Mouse (Mus musculus) heart, embryonic 11.5 days (tissue): Measurements from ENCODE around the gene Ptp4a2. TPM values are rescaled to one million over a fixed set of nuclear protein-coding genes. Genes with fewer than 3 reads are reported as not detected.
A peak's percentile ranks its signal among the peaks of the same experiment; 100 is the strongest.
"Not testable (repeated sequence)": the region's sequence is repeated elsewhere in the genome, so short reads cannot be mapped to it uniquely, and the experiment has no call there.

Source experiments
- ATAC-seq: fragments of 200-750 bp; cut with Nextera tagmentation; replicated peaks from 2 replicates; pipeline ENCODE4 v1.8.0; 2017; ENCODE audit warnings: moderate library complexity; ENCODE audit not compliant: insufficient number of reproducible peaks, low FRiP score, low TSS enrichment
- H3K27ac ChIP-seq: fragments of 300-500 bp; sonication (generic); 2 replicates; pipeline ENCODE4 v1.5.1; 2014; ENCODE audit warnings: mild to moderate bottlenecking, low read depth, low read length
- H3K27me3 ChIP-seq: fragments of 300-500 bp; sonication (generic); 2 replicates; pipeline ENCODE4 v1.6.1; 2014; ENCODE audit warnings: mild to moderate bottlenecking, low read length, mixed read lengths; ENCODE audit not compliant: control insufficient read depth, insufficient read depth
- H3K36me3 ChIP-seq: fragments of 300-500 bp; sonication (generic); 2 replicates; pipeline ENCODE4 v1.6.1; 2014; ENCODE audit warnings: mild to moderate bottlenecking, low read length, moderate library complexity, mixed read lengths; ENCODE audit not compliant: control insufficient read depth, insufficient read depth
- H3K4me1 ChIP-seq: fragments of 300-500 bp; sonication (generic); 2 replicates; pipeline ENCODE4 v1.6.1; 2014; ENCODE audit warnings: low read length; ENCODE audit not compliant: control insufficient read depth, insufficient read depth
- H3K4me2 ChIP-seq: fragments of 300-500 bp; sonication (generic); 2 replicates; pipeline ENCODE4 v1.6.1; 2014; ENCODE audit warnings: mild to moderate bottlenecking, moderate library complexity
- H3K4me3 ChIP-seq: fragments of 300-500 bp; sonication (generic); 2 replicates; pipeline ENCODE4 v1.5.1; 2014; ENCODE audit warnings: low read depth, low read length
- H3K9ac ChIP-seq: fragments of 300-500 bp; sonication (generic); 2 replicates; pipeline ENCODE4 v1.6.1; 2014; ENCODE audit warnings: mild to moderate bottlenecking, low read depth, low read length, moderate library complexity
- H3K9me3 ChIP-seq: fragments of 300-500 bp; sonication (generic); replicated peaks from 2 replicates; pipeline ENCODE4 v1.6.1; 2016; ENCODE audit warnings: low read length; ENCODE audit not compliant: control insufficient read depth
- WGBS: fragments of 180-500 bp; shearing (Covaris S2); extraction: QIAGEN DNeasy Blood & Tissue Kit; methylation state at CpG from one replicate; pipeline ENCODE4 v1.1.7; 2014; ENCODE audit not compliant: insufficient replicate concordance; 5-methylcytosine and 5-hydroxymethylcytosine counted together
- polyA plus RNA-seq: library from polyadenylated mRNA; unstranded; fragments of >200 nt; fragmentation: Nextera tagmentation; extraction: Ambion mirVana; gene quantifications from 2 replicates; pipeline ENCODE4 v1.2.1, GENCODE M21; 2014

The Ptp4a2 gene
- polyA plus RNA-seq, 1 experiment from 2014 or later, result 329 TPM

DNA sequence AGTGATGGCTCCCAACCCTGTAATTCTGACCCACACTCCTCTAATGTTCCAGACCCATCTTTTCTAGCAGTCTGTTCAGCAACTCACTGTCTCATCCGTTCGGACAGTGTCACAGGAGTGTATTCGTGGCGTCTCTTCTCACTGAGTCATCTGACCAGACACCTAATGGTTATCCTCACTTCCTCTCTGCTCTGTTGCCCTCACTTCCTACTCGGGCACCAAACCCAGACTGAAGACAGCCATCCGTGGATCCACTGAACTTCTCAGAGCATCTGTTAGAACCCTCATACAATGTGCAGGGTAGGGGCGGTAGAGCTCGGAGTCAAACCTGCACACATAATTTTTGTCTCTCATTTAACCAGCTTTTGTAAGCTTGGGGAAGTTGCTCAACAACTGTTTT, 50.4 kb downstream of the Ptp4a2 start:
- no peaks in the 10 kb centered on the region for H3K9me3 ChIP-seq
- no peak for ATAC-seq
- H3K4me3 ChIP-seq, result no peak overlapping the region
- no peaks in the 10 kb centered on the region for H3K4me1 ChIP-seq
- 75% methylated on average over 8 of the region's 8 CpGs for WGBS
- no peaks in the 10 kb centered on the region for H3K27me3 ChIP-seq
- H3K36me3 ChIP-seq, result no peaks in the 10 kb centered on the region
- no peak overlapping the region for H3K4me2 ChIP-seq
- H3K9ac ChIP-seq, result no peak overlapping the region
- no peak overlapping the region for H3K27ac ChIP-seq

DNA sequence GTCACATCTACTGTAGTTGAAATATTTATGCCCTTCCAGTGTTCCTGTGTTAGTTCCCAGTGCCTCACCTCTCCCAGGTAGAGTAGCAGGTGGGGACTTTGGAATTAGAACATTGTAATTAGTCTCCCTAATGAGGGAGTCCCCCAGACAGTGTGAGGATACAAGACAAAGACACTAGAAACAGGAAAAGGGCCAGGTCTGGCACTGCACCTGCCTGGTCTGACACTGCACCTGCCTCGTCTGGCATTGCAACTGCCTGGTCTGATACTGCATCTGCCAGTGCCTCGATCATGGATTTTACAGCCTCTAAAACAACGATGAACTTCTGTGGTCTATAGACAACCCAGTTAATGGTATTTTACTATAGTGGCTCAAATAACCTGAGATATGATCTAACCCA, 51.3 kb downstream of the Ptp4a2 start:
- no peaks in the 10 kb centered on the region for H3K27me3 ChIP-seq
- no peaks in the 10 kb centered on the region; the same call in 1 of the 2 replicates for H3K9me3 ChIP-seq
- H3K36me3 ChIP-seq, result no peaks in the 10 kb centered on the region
- H3K4me2 ChIP-seq, result no peak overlapping the region
- no peaks in the 10 kb centered on the region for H3K4me1 ChIP-seq
- ATAC-seq, result no peak
- H3K27ac ChIP-seq, result no peak overlapping the region
- H3K4me3 ChIP-seq, result no peak overlapping the region
- H3K9ac ChIP-seq, result no peak overlapping the region
- 90% methylated on average over 3 of the region's 3 CpGs for WGBS

- not testable (repeated sequence) for H3K4me2 ChIP-seq, H3K4me3 ChIP-seq, H3K27me3 ChIP-seq, ATAC-seq, H3K9ac ChIP-seq, H3K9me3 ChIP-seq, H3K4me1 ChIP-seq, H3K36me3 ChIP-seq, H3K27ac ChIP-seq
- 94% methylated on average over 5 of the region's 5 CpGs for WGBS
Observed at GRCm38 (mm10) chr4:129866171-129866570, 55.2 kb downstream of the Ptp4a2 start.

DNA sequence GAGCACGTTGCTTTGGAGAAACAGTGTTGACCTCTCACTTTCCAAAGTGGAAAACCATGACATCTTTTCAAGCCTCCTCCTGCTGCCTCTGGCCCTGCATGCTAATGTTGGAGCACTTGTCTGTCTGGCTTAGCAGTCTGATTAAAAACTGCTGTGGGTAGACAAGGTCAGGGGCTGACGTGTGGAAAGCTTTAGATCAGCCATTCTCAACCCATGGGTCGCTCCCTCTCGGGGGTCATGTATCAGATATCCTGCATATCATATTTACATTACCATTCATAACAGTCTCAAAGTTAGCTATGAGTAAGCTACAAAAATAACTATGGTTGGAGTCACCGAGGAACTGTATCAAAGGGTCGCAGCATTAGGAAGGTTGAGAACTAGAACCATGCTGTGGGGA, 57.2 kb downstream of the Ptp4a2 start:
- H3K36me3 ChIP-seq, result no peaks in the 10 kb centered on the region
- H3K4me3 ChIP-seq, result no peak overlapping the region
- peak overlapping the region; percentile 62 for H3K27ac ChIP-seq
- peaks cover 22% of the 10 kb centered on the region for H3K4me1 ChIP-seq
- H3K9ac ChIP-seq, result no peak overlapping the region
- 32% methylated on average over 6 of the region's 6 CpGs for WGBS
- no peak overlapping the region for H3K4me2 ChIP-seq
- no peak for ATAC-seq
- H3K9me3 ChIP-seq, result no peaks in the 10 kb centered on the region; the same call in 1 of the 2 replicates
- H3K27me3 ChIP-seq, result no peaks in the 10 kb centered on the region

GRCm38 (mm10) chr4:129870483-129870882, 59.5 kb downstream of the Ptp4a2 start:
- Histone ChIP-seq H3K9me3 (no peaks in the 10 kb centered on the region; the same call in 1 of the 2 replicates), H3K9ac (no peak overlapping the region), H3K27me3 (no peaks in the 10 kb centered on the region), H3K4me1 (peaks cover 22% of the 10 kb centered on the region), H3K4me2 (no peak overlapping the region), H3K4me3 (no peak overlapping the region), H3K36me3 (no peaks in the 10 kb centered on the region), H3K27ac (no peak overlapping the region)
- ATAC-seq, result no peak
- WGBS, result 81% methylated on average over 6 of the region's 6 CpGs

GRCm38 (mm10) chr4:129872376-129872922, 61.4 kb downstream of the Ptp4a2 start:
- 52% methylated on average over 9 of the region's 9 CpGs for WGBS
- Histone ChIP-seq H3K27ac (peak overlapping the region; percentile 2), H3K27me3 (no peaks in the 10 kb centered on the region), H3K36me3 (no peaks in the 10 kb centered on the region), H3K9me3 (no peaks in the 10 kb centered on the region), H3K4me1 (peaks cover 28% of the 10 kb centered on the region), H3K4me3 (no peak overlapping the region), H3K9ac (no peak overlapping the region), H3K4me2 (no peak overlapping the region)
- no peak for ATAC-seq

- no peak overlapping the region for H3K4me2 ChIP-seq
- ATAC-seq, result no peak
- no peak overlapping the region for H3K4me3 ChIP-seq
- no peak overlapping the region for H3K27ac ChIP-seq
- H3K27me3 ChIP-seq, result no peaks in the 10 kb centered on the region
- 81% methylated on average over 10 of the region's 10 CpGs for WGBS
- no peaks in the 10 kb centered on the region for H3K9me3 ChIP-seq
- H3K4me1 ChIP-seq, result peaks cover 27% of the 10 kb centered on the region
- H3K36me3 ChIP-seq, result no peaks in the 10 kb centered on the region
- no peak overlapping the region for H3K9ac ChIP-seq
Observed at GRCm38 (mm10) chr4:129874805-129875204, 63.8 kb downstream of the Ptp4a2 start.

DNA sequence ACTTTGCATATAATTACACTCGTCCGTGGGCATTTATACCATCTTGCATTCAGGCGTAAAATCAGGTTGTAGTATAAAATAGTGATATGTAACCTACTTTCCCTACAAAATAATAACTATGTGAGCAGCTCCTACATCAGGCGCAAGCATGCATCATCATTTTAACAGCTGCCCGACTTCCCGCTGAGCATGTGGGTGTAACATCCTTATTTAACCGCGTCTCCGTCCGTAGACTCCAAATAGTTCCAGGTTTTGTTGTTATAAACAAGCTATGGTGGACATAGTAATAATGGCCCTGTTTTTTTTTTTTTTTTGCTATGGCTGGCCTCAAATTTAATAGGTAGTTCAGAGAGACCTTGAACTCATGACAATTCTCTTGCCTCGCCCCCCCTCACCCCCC, 64.4 kb downstream of the Ptp4a2 start:
- Histone ChIP-seq H3K9me3 (no peaks in the 10 kb centered on the region), H3K4me3 (no peak overlapping the region), H3K9ac (no peak overlapping the region), H3K36me3 (no peaks in the 10 kb centered on the region), H3K4me1 (peaks cover 27% of the 10 kb centered on the region), H3K4me2 (no peak overlapping the region), H3K27ac (no peak overlapping the region), H3K27me3 (no peaks in the 10 kb centered on the region)
- 84% methylated on average over 11 of the region's 11 CpGs for WGBS
- ATAC-seq, result no peak
